Mouse (Mus musculus): ENCODE measurements around the gene Gpt2. TPM values are rescaled to one million over a fixed set of nuclear protein-coding genes. Genes with fewer than 3 reads are reported as not detected.

The Gpt2 gene
- 27.6 TPM for polyA plus RNA-seq (2012; fragmentation: generic; extraction: Trizol)
- long read RNA-seq, experiment 1, transcript Gpt2-201 (12 exons, 3,639 nt) = major isoform, 35 of 50 reads
- long read RNA-seq, experiment 1, partial matches to known transcripts = 4 of 50 reads
- long read RNA-seq, experiment 1, other reads (novel, unspliced or antisense) = 10 of 50 reads
- long read RNA-seq, experiment 2, transcript Gpt2-201 (12 exons, 3,639 nt) = major isoform, 317 of 345 reads
- long read RNA-seq, experiment 2, partial matches to known transcripts = 15 of 345 reads
- long read RNA-seq, experiment 2, other reads (novel, unspliced or antisense) = 12 of 345 reads

GRCm38 (mm10) chr8:85492125-85492875, at the start of gene Gpt2:
Gpt2 (plus strand) TSS chr8:85492576.
- no peaks in the 10 kb centered on the region for H3K79me3 ChIP-seq (ENCODE audit: low read depth)
- no peaks in the 10 kb centered on the region for H3K27me3 ChIP-seq (ENCODE audit: control insufficient read depth, insufficient read depth, insufficient read length)
- H3ac ChIP-seq (ENCODE audit: control insufficient read depth, insufficient read length, low read depth) = peak within 1 kb of the TSS; percentile 92
- H3K36me3 ChIP-seq (ENCODE audit: control insufficient read depth, insufficient read depth) = no peaks in the 10 kb centered on the region
- no peaks in the 10 kb centered on the region for H3K79me2 ChIP-seq (ENCODE audit: control insufficient read depth, insufficient read depth)
- H3K4me3 ChIP-seq (ENCODE audit: insufficient read depth, poor library complexity, severe bottlenecking) = peak within 1 kb of the TSS; percentile 46
- TF ChIP-seq MYOG (IDR thresholded peaks at IDR 0.05; ENCODE audit: control insufficient read depth, extremely low read depth, insufficient read length) (no peak), USF1 (IDR thresholded peaks at IDR 0.05; ENCODE audit: low read depth) (no peak), CTCF (IDR thresholded peaks at IDR 0.05; ENCODE audit: control insufficient read depth, insufficient read depth, insufficient read length) (no peak), CEBPB (IDR thresholded peaks at IDR 0.05; ENCODE audit: low read depth) (peak; percentile 54), MAX (IDR thresholded peaks at IDR 0.05) (no peak), MYOD1 (IDR thresholded peaks at IDR 0.05; ENCODE audit: control insufficient read depth, insufficient read length, low read depth) (no peak)

GRCm38 (mm10) chr8:85444092-85444491, 48.3 kb upstream of the Gpt2 start:
- Histone ChIP-seq H3K27me3 (ENCODE audit: control insufficient read depth, insufficient read depth, insufficient read length) (no peaks in the 10 kb centered on the region), H3K79me3 (ENCODE audit: low read depth) (no peaks in the 10 kb centered on the region), H3ac (ENCODE audit: control insufficient read depth, insufficient read length, low read depth) (no peak overlapping the region), H3K36me3 (ENCODE audit: control insufficient read depth, insufficient read depth) (no peaks in the 10 kb centered on the region), H3K79me2 (ENCODE audit: control insufficient read depth, insufficient read depth) (no peaks in the 10 kb centered on the region), H3K4me3 (ENCODE audit: insufficient read depth, poor library complexity, severe bottlenecking) (no peak overlapping the region)
- TF ChIP-seq CTCF (IDR thresholded peaks at IDR 0.05; ENCODE audit: control insufficient read depth, insufficient read depth, insufficient read length) = no peak
- TF ChIP-seq MYOD1 (IDR thresholded peaks at IDR 0.05; ENCODE audit: control insufficient read depth, insufficient read length, low read depth) = no peak
- TF ChIP-seq FOSL1 (IDR thresholded peaks at IDR 0.05; ENCODE audit: insufficient read depth, low read length, poor library complexity, severe bottlenecking) = no peak
- TF ChIP-seq MAX (IDR thresholded peaks at IDR 0.05) = no peak
- no peak for TF ChIP-seq USF1 (IDR thresholded peaks at IDR 0.05; ENCODE audit: low read depth)
- no peak for TF ChIP-seq MYOG (IDR thresholded peaks at IDR 0.05; ENCODE audit: control insufficient read depth, extremely low read depth, insufficient read length)
- TF ChIP-seq CEBPB (IDR thresholded peaks at IDR 0.05; ENCODE audit: low read depth) = no peak

GRCm38 (mm10) chr8:85445936-85446685, 46.3 kb upstream of the Gpt2 start:
- H3K27me3 ChIP-seq (ENCODE audit: control insufficient read depth, insufficient read depth, insufficient read length) = no peaks in the 10 kb centered on the region
- no peaks in the 10 kb centered on the region for H3K79me2 ChIP-seq (ENCODE audit: control insufficient read depth, insufficient read depth)
- TF ChIP-seq MYOD1 (IDR thresholded peaks at IDR 0.05; ENCODE audit: control insufficient read depth, insufficient read length, low read depth) (no peak), CTCF (IDR thresholded peaks at IDR 0.05; ENCODE audit: control insufficient read depth, insufficient read depth, insufficient read length) (no peak), MYOG (IDR thresholded peaks at IDR 0.05; ENCODE audit: control insufficient read depth, extremely low read depth, insufficient read length) (no peak), USF1 (IDR thresholded peaks at IDR 0.05; ENCODE audit: low read depth) (no peak), FOSL1 (IDR thresholded peaks at IDR 0.05; ENCODE audit: insufficient read depth, low read length, poor library complexity, severe bottlenecking) (no peak), CEBPB (IDR thresholded peaks at IDR 0.05; ENCODE audit: low read depth) (no peak)
- no peak overlapping the region for H3K4me3 ChIP-seq (ENCODE audit: insufficient read depth, poor library complexity, severe bottlenecking)
- no peaks in the 10 kb centered on the region for H3K79me3 ChIP-seq (ENCODE audit: low read depth)
- H3K36me3 ChIP-seq (ENCODE audit: control insufficient read depth, insufficient read depth) = no peaks in the 10 kb centered on the region
- no peak overlapping the region for H3ac ChIP-seq (ENCODE audit: control insufficient read depth, insufficient read length, low read depth)

- TF ChIP-seq USF1 (IDR thresholded peaks at IDR 0.05; ENCODE audit: low read depth) (peak; percentile 44), FOSL1 (IDR thresholded peaks at IDR 0.05; ENCODE audit: insufficient read depth, low read length, poor library complexity, severe bottlenecking) (no peak)
- Histone ChIP-seq H3K79me2 (ENCODE audit: control insufficient read depth, insufficient read depth) (no peaks in the 10 kb centered on the region), H3K36me3 (ENCODE audit: control insufficient read depth, insufficient read depth) (no peaks in the 10 kb centered on the region), H3K27me3 (ENCODE audit: control insufficient read depth, insufficient read depth, insufficient read length) (peaks cover 4% of the 10 kb centered on the region), H3K79me3 (ENCODE audit: low read depth) (no peaks in the 10 kb centered on the region), H3K4me3 (ENCODE audit: insufficient read depth, poor library complexity, severe bottlenecking) (no peak overlapping the region), H3ac (ENCODE audit: control insufficient read depth, insufficient read length, low read depth) (no peak overlapping the region)
These were observed 42.0 kb upstream of the Gpt2 start for GRCm38 (mm10) chr8:85450335-85450734.

GRCm38 (mm10) chr8:85452328-85452727, 40.0 kb upstream of the Gpt2 start:
- H3K27me3 ChIP-seq (ENCODE audit: control insufficient read depth, insufficient read depth, insufficient read length) = peaks cover 4% of the 10 kb centered on the region
- no peak for TF ChIP-seq MYOG (IDR thresholded peaks at IDR 0.05; ENCODE audit: control insufficient read depth, extremely low read depth, insufficient read length)
- no peak overlapping the region for H3K4me3 ChIP-seq (ENCODE audit: insufficient read depth, poor library complexity, severe bottlenecking)
- H3K79me3 ChIP-seq (ENCODE audit: low read depth) = no peaks in the 10 kb centered on the region
- H3ac ChIP-seq (ENCODE audit: control insufficient read depth, insufficient read length, low read depth) = no peak overlapping the region
- no peaks in the 10 kb centered on the region for H3K79me2 ChIP-seq (ENCODE audit: control insufficient read depth, insufficient read depth)
- H3K36me3 ChIP-seq (ENCODE audit: control insufficient read depth, insufficient read depth) = no peaks in the 10 kb centered on the region

All from C2C12 (cell line).